Mouse (Mus musculus): Measurements from ENCODE around the gene P3h4. TPM values are rescaled to one million over a fixed set of nuclear protein-coding genes. Genes with fewer than 3 reads are reported as not detected.

P3h4 gene
- polyA plus RNA-seq, 1 experiment: 0.67 TPM

DNA sequence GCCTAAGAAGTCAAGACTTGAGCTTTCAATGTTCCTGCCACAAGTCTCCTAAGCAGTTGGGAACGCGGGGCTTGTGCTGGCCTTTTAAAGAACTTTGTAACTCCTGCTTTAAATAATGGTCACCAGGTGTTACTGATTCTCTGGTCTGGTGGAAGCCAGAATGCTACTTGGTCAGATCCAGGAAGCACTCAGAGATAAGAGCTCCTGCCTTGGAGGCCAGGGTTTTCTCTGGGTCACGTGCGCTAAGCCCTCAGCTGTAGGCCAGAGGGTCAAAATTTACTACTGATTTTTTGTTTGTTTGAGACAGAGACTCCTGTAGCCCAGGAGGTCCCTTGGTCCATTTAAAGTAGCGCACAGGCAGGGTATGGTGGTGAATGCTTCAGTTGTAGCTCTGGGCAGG, 17.4 kb upstream of the P3h4 start:
- no peak for TF ChIP-seq POLR2A (IDR thresholded peaks at IDR 0.05; ENCODE audit: borderline replicate concordance, low read depth, low read length)
- TF ChIP-seq CTCF (IDR thresholded peaks at IDR 0.05; ENCODE audit: low read depth, low read length): no peak
- no peak overlapping the region for H3K4me3 ChIP-seq (ENCODE audit: insufficient read depth, low read length)
- no peak overlapping the region for H3K27ac ChIP-seq (ENCODE audit: insufficient read depth, low read depth, low read length)
- peaks cover 5% of the 10 kb centered on the region; the same call in 1 of the 2 replicates for H3K4me1 ChIP-seq (ENCODE audit: control insufficient read depth, insufficient read depth, low read length)

DNA sequence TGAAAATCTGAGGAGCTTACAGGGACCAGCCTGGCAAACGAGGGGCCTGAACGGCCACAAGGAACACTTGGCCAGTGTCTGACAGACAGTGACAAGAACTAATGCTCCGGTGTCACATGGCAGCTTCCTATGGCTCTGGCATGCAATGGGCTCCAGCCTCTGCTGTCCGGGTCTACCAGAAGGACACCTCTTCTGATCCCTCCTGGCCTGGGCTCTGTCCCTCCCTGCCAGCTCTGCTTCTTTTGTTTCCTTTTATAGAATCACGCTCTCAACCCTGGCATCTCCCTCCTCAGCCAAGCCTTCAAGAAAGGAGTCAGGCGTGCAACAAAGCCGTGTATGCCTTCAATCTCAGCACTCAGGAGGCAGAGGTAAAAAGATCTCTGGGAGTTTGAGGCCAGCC, 15.4 kb upstream of the P3h4 start:
- H3K4me3 ChIP-seq (ENCODE audit: insufficient read depth, low read length): no peak overlapping the region
- TF ChIP-seq CTCF (IDR thresholded peaks at IDR 0.05; ENCODE audit: low read depth, low read length) (no peak), POLR2A (IDR thresholded peaks at IDR 0.05; ENCODE audit: borderline replicate concordance, low read depth, low read length) (no peak)
- no peak overlapping the region for H3K27ac ChIP-seq (ENCODE audit: insufficient read depth, low read depth, low read length)
- H3K4me1 ChIP-seq (ENCODE audit: control insufficient read depth, insufficient read depth, low read length): peaks cover 6% of the 10 kb centered on the region

DNA sequence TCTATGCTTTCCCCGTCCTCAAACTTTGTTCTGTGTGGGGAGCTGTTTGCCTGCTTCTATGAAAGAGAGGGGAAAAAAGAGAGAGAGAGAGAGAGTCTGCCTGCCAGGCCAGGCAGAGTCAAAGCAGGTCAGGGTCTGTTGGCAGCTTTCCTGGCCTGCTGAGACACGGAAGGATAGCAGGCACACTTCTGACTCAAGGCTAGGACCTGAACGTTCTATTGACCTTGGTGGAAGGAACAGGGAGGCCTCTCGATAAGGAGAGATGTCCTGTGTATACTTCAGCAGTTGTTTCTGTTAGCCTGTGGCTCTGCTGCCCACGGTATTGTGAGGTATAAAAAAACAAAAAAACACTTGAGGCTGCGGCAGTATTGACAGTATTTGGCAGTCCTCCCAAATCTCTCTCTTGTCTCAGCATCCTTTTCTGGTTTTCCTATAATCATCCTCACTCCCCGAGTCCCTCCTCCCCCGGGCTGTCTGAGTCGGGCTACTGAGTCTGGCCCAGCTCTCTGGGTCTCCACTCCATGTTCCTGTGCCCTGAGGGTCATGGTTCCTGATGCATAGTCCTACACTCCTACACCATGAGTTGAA, 14.1 kb upstream of the P3h4 start:
- peaks cover 4% of the 10 kb centered on the region for H3K4me1 ChIP-seq (ENCODE audit: control insufficient read depth, insufficient read depth, low read length)
- no peak for TF ChIP-seq CTCF (IDR thresholded peaks at IDR 0.05; ENCODE audit: low read depth, low read length)
- TF ChIP-seq POLR2A (IDR thresholded peaks at IDR 0.05; ENCODE audit: borderline replicate concordance, low read depth, low read length): no peak
- H3K27ac ChIP-seq (ENCODE audit: insufficient read depth, low read depth, low read length): no peak overlapping the region
- no peak overlapping the region for H3K4me3 ChIP-seq (ENCODE audit: insufficient read depth, low read length)

DNA sequence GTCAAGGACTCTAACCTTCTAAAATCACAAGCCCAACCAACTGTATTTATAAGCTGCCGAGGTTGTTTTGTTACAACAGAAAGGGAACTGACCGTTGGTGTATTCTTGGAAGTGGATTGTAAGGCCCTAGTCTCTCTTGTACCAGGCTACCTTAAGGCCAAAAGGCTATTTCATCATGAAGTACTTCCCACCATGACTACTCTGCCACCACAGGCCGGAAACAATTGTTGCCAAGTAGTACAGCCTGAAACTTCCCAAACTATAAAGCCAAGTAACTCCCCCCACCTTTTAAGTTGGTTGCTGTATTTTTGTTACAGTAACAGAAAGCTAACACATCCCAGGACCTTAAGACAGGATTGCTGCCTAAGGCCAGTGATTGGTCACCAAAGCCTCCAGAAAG, 12.2 kb upstream of the P3h4 start:
- Histone ChIP-seq H3K27ac (ENCODE audit: insufficient read depth, low read depth, low read length) (no peak overlapping the region), H3K4me1 (ENCODE audit: control insufficient read depth, insufficient read depth, low read length) (peaks cover 4% of the 10 kb centered on the region), H3K4me3 (ENCODE audit: insufficient read depth, low read length) (no peak overlapping the region)
- TF ChIP-seq CTCF (IDR thresholded peaks at IDR 0.05; ENCODE audit: low read depth, low read length) (no peak), POLR2A (IDR thresholded peaks at IDR 0.05; ENCODE audit: borderline replicate concordance, low read depth, low read length) (no peak)

DNA sequence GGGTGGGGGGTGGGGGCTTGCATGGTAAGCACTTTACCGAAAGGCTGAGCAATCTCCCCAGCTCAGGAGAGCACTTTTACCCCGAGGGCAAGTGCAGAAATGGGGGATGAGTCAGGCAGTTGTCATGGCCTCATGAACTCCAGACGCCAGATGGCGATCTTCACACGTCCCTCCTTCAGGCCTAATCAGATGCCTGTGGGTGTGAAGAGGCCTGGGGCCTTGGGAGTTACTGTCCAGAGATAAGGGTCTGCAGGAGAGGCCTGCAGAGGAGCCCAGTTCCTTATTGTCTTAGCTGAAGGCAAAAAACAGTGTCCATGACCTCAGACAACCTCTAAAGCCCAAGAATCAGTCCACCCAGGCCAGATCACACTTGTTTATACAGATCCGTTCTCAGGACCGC, 11.2 kb upstream of the P3h4 start:
- no peak for TF ChIP-seq POLR2A (IDR thresholded peaks at IDR 0.05; ENCODE audit: borderline replicate concordance, low read depth, low read length)
- no peak for TF ChIP-seq CTCF (IDR thresholded peaks at IDR 0.05; ENCODE audit: low read depth, low read length)
- Histone ChIP-seq H3K4me3 (ENCODE audit: insufficient read depth, low read length) (no peak overlapping the region), H3K27ac (ENCODE audit: insufficient read depth, low read depth, low read length) (no peak overlapping the region), H3K4me1 (ENCODE audit: control insufficient read depth, insufficient read depth, low read length) (peaks cover 4% of the 10 kb centered on the region)

DNA sequence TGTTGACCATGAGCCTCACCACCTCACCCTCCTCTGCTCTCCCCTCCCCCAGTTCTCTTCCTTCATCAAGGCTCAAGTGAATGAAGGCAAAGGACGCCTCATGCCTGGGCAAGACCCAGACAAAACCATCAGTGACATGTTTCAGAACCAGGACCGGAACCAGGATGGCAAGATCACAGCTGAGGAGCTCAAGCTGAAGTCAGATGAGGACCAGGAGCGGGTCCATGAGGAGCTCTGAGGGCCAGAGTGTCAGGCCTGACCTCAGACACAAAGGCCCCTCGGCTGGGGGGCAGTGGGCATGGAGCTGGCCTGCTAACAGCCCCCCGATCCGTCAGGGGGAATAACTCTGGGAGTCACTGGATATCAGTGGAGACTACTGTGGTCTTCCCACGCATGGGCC, 9.2 kb upstream of the P3h4 start:
- no peak overlapping the region for H3K27ac ChIP-seq (ENCODE audit: insufficient read depth, low read depth, low read length)
- peaks cover 4% of the 10 kb centered on the region for H3K4me1 ChIP-seq (ENCODE audit: control insufficient read depth, insufficient read depth, low read length)
- TF ChIP-seq CTCF (IDR thresholded peaks at IDR 0.05; ENCODE audit: low read depth, low read length) (no peak), POLR2A (IDR thresholded peaks at IDR 0.05; ENCODE audit: borderline replicate concordance, low read depth, low read length) (no peak)
- H3K4me3 ChIP-seq (ENCODE audit: insufficient read depth, low read length): no peak overlapping the region

DNA sequence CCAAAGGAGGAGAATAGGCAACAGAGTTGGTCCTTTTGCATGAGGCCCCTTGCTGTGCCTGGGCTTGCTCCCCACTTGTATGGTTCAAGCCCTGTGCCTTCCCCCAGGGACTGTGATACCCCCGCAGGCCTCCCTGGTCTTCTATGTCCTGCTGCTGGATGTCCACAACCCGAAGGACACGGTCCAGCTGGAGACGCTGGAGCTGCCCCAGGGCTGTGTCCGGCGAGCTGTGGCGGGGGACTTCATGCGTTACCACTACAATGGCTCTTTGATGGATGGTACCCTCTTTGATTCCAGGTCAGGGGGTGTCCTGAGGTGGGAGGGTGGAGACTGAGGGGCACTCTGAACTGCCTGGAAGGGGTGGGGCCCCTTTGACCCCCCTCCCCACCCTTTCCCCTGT, 6.9 kb upstream of the P3h4 start:
- no peak overlapping the region for H3K27ac ChIP-seq (ENCODE audit: insufficient read depth, low read depth, low read length)
- H3K4me1 ChIP-seq (ENCODE audit: control insufficient read depth, insufficient read depth, low read length): no peaks in the 10 kb centered on the region; the same call in 1 of the 2 replicates
- TF ChIP-seq CTCF (IDR thresholded peaks at IDR 0.05; ENCODE audit: low read depth, low read length) (no peak), POLR2A (IDR thresholded peaks at IDR 0.05; ENCODE audit: borderline replicate concordance, low read depth, low read length) (no peak)
- H3K4me3 ChIP-seq (ENCODE audit: insufficient read depth, low read length): no peak overlapping the region

DNA sequence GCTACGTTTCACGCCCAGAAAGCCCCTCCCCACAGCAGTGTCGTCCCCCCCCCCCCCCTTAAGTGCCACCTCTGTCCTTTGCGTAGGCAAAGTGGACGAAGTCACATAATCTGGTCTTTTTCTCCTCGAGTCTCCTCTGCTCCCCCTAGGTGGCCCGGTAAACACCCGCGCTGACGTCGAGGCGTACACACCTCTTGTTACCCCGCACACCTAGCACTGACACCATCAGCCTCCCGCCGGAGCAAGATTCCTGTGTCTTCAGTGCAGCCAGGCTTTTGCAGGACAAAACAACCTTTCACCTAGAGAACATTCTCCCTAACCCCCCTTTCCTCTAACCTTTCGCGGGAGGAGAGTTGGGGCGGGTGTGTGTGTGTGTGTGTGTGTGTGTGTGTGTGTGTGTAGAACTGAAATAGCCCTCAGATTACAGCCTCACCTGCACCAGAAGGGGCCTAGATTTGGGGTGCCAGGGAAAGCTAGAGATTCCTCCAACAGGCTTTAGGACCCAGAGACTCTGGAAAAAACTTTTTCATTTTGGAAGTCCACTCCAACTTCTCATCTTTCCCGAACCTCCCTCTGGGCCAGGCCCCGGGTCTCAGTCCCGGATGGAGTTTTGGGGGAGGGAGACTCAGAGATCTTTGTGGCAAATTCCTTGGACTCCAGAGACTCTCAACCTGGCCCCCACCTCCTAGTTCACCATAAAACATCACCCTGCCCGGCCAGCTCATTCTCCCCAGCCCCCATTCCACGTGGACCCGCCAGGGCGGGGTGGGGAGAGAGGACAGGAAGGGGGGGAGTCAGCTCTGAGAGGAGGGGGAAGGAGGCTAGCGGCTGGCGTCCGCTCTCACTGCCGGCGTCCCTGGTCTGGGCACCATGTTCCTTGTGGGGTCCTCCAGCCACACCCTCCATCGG, 532 bp upstream of the P3h4 start, which contains the start of gene Fkbp10:
TSS of gene Fkbp10 (plus strand) at position 784 of the 909 bp plus-strand sequence.
- no peak for TF ChIP-seq CTCF (IDR thresholded peaks at IDR 0.05; ENCODE audit: low read depth, low read length)
- TF ChIP-seq POLR2A (IDR thresholded peaks at IDR 0.05; ENCODE audit: borderline replicate concordance, low read depth, low read length): no peak
- Histone ChIP-seq H3K27ac (ENCODE audit: insufficient read depth, low read depth, low read length) (no peak within 1 kb of the TSS), H3K4me1 (ENCODE audit: control insufficient read depth, insufficient read depth, low read length) (no peaks in the 10 kb centered on the region), H3K4me3 (ENCODE audit: insufficient read depth, low read length) (peak within 1 kb of the TSS; percentile 56)

DNA sequence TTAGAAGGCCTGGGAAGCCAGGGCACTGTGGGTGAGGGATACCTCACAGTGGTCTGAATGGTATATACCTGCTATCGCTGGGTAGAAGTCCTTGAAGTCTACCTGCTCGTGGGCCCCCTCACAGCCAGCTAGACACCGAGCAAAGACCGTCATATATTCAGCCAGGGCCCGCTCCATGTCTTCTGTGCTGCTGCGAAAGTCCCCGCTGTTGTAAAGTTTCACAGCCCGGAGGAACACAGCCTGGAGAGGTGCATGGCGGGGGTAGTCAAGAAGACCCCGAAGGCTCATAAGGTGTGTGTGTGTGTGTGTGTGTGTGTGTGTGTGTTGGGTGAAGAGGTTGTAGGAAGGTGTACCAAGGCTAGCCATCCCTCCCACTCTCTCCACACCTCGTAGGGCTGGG, 1.1 kb downstream of the P3h4 start:
- no peak overlapping the region for H3K27ac ChIP-seq (ENCODE audit: insufficient read depth, low read depth, low read length)
- no peak overlapping the region for H3K4me3 ChIP-seq (ENCODE audit: insufficient read depth, low read length)
- H3K4me1 ChIP-seq (ENCODE audit: control insufficient read depth, insufficient read depth, low read length): no peaks in the 10 kb centered on the region
- TF ChIP-seq POLR2A (IDR thresholded peaks at IDR 0.05; ENCODE audit: borderline replicate concordance, low read depth, low read length) (no peak), CTCF (IDR thresholded peaks at IDR 0.05; ENCODE audit: low read depth, low read length) (no peak)

DNA sequence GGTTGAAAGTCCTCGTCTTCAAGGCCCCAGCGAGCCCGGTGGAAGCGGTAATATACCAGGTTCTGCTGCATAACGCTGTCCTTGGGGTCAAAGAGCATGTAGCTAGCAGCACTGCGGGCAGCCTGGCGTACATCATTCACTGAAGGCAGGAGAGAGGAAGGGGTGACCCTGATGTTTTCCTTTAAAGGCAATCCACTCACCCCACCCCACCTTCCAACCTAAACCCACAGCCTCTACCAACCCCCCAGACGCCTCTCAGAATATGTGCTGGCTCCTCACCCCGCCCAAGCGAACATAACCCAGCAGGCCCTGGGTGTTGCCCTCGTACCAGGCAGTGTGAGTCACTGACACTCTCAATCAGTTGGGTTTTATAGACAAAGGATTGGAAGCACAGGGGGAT, 2.9 kb downstream of the P3h4 start:
- no peak overlapping the region for H3K27ac ChIP-seq (ENCODE audit: insufficient read depth, low read depth, low read length)
- TF ChIP-seq CTCF (IDR thresholded peaks at IDR 0.05; ENCODE audit: low read depth, low read length) (no peak), POLR2A (IDR thresholded peaks at IDR 0.05; ENCODE audit: borderline replicate concordance, low read depth, low read length) (no peak)
- H3K4me3 ChIP-seq (ENCODE audit: insufficient read depth, low read length): no peak overlapping the region
- no peaks in the 10 kb centered on the region for H3K4me1 ChIP-seq (ENCODE audit: control insufficient read depth, insufficient read depth, low read length)

Measured in bone marrow macrophage, adult 2 months (primary cell).